Mouse (Mus musculus): ENCODE measurements around the gene Fhit. TPM values are rescaled to one million over a fixed set of nuclear protein-coding genes. Genes with fewer than 3 reads are reported as not detected.

The Fhit gene
- polyA plus RNA-seq, 1 experiment from 2014 or later, result 11.4 TPM

GRCm38 (mm10) chr14:10126536-10126935 is 1035.3 kb downstream of the Fhit start:
- Histone ChIP-seq H3K36me3 (no peaks in the 10 kb centered on the region), H3K4me2 (replicated peaks) (no peak overlapping the region), H3K9me3 (no peaks in the 10 kb centered on the region), H3K9ac (no peak overlapping the region), H3K4me3 (replicated peaks) (no peak overlapping the region), H3K4me1 (replicated peaks) (no peaks in the 10 kb centered on the region), H3K27ac (no peak overlapping the region), H3K27me3 (replicated peaks) (no peaks in the 10 kb centered on the region)
- ATAC-seq, result no peak

- Histone ChIP-seq H3K27me3 (replicated peaks) (no peaks in the 10 kb centered on the region), H3K4me1 (replicated peaks) (no peaks in the 10 kb centered on the region), H3K9me3 (no peaks in the 10 kb centered on the region), H3K4me3 (replicated peaks) (no peak overlapping the region), H3K4me2 (replicated peaks) (no peak overlapping the region), H3K36me3 (no peaks in the 10 kb centered on the region), H3K27ac (no peak overlapping the region), H3K9ac (no peak overlapping the region)
- ATAC-seq, result no peak
- WGBS, result 90% methylated on average over 4 of the region's 4 CpGs
Measured at GRCm38 (mm10) chr14:10122176-10122575, 1039.7 kb downstream of the Fhit start.

- H3K4me3 ChIP-seq (replicated peaks), result no peak overlapping the region
Measured at GRCm38 (mm10) chr14:10096236-10096635, 1065.6 kb downstream of the Fhit start.

GRCm38 (mm10) chr14:10079062-10079461 is 1082.8 kb downstream of the Fhit start:
- no peak overlapping the region for H3K9ac ChIP-seq
- WGBS, result 78% methylated on average over 3 of the region's 3 CpGs

More at GRCm38 (mm10) chr14:10096236-10096635, 1065.6 kb downstream of the Fhit start:
- Histone ChIP-seq H3K9me3 (no peaks in the 10 kb centered on the region), H3K4me1 (replicated peaks) (no peaks in the 10 kb centered on the region), H3K27me3 (replicated peaks) (no peaks in the 10 kb centered on the region), H3K36me3 (no peaks in the 10 kb centered on the region), H3K9ac (no peak overlapping the region), H3K4me2 (replicated peaks) (no peak overlapping the region), H3K27ac (no peak overlapping the region)
- ATAC-seq, result no peak
- 96% methylated on average over 2 of the region's 2 CpGs for WGBS

GRCm38 (mm10) chr14:10049947-10050346 is 1111.9 kb downstream of the Fhit start:
- Histone ChIP-seq H3K27me3 (replicated peaks) (no peaks in the 10 kb centered on the region), H3K9ac (no peak overlapping the region), H3K4me3 (replicated peaks) (no peak overlapping the region), H3K27ac (no peak overlapping the region), H3K4me1 (replicated peaks) (no peaks in the 10 kb centered on the region), H3K4me2 (replicated peaks) (no peak overlapping the region), H3K9me3 (no peaks in the 10 kb centered on the region), H3K36me3 (no peaks in the 10 kb centered on the region)
- no peak for ATAC-seq
- WGBS, result 72% methylated on average over 3 of the region's 3 CpGs

More at GRCm38 (mm10) chr14:10079062-10079461, 1082.8 kb downstream of the Fhit start:
- Histone ChIP-seq H3K9me3 (no peaks in the 10 kb centered on the region), H3K36me3 (no peaks in the 10 kb centered on the region), H3K4me1 (replicated peaks) (no peaks in the 10 kb centered on the region), H3K27me3 (replicated peaks) (no peaks in the 10 kb centered on the region), H3K4me2 (replicated peaks) (no peak overlapping the region), H3K27ac (no peak overlapping the region), H3K4me3 (replicated peaks) (no peak overlapping the region)
- ATAC-seq, result no peak

GRCm38 (mm10) chr14:10047123-10047783 is 1114.6 kb downstream of the Fhit start:
- Histone ChIP-seq H3K4me1 (replicated peaks) (no peaks in the 10 kb centered on the region), H3K36me3 (no peaks in the 10 kb centered on the region), H3K9me3 (no peaks in the 10 kb centered on the region), H3K27me3 (replicated peaks) (no peaks in the 10 kb centered on the region), H3K4me2 (replicated peaks) (no peak overlapping the region), H3K4me3 (replicated peaks) (no peak overlapping the region), H3K27ac (no peak overlapping the region), H3K9ac (no peak overlapping the region)
- no peak for ATAC-seq
- 81% methylated on average over 2 of the region's 2 CpGs for WGBS

GRCm38 (mm10) chr14:10046336-10047122 is 1115.3 kb downstream of the Fhit start:
- Histone ChIP-seq H3K27me3 (replicated peaks) (no peaks in the 10 kb centered on the region), H3K4me3 (replicated peaks) (no peak overlapping the region), H3K9me3 (no peaks in the 10 kb centered on the region), H3K4me1 (replicated peaks) (no peaks in the 10 kb centered on the region), H3K9ac (no peak overlapping the region), H3K36me3 (no peaks in the 10 kb centered on the region), H3K27ac (no peak overlapping the region), H3K4me2 (replicated peaks) (no peak overlapping the region)
- ATAC-seq, result peak; percentile 43; the same call in 1 of the 2 replicates
- WGBS, result 26% methylated on average over 7 of the region's 7 CpGs

GRCm38 (mm10) chr14:10038021-10038420 is 1123.8 kb downstream of the Fhit start:
- no peaks in the 10 kb centered on the region for H3K36me3 ChIP-seq
- H3K9ac ChIP-seq, result no peak overlapping the region
- no peak overlapping the region for H3K27ac ChIP-seq
- no peaks in the 10 kb centered on the region for H3K27me3 ChIP-seq (replicated peaks)
- no peak overlapping the region for H3K4me3 ChIP-seq (replicated peaks)
- ATAC-seq, result no peak
- no peaks in the 10 kb centered on the region for H3K9me3 ChIP-seq
- no peaks in the 10 kb centered on the region for H3K4me1 ChIP-seq (replicated peaks)
- 88% methylated on average over 6 of the region's 6 CpGs for WGBS
- no peak overlapping the region for H3K4me2 ChIP-seq (replicated peaks)

GRCm38 (mm10) chr14:10036685-10037215 is 1125.1 kb downstream of the Fhit start:
- WGBS, result 76% methylated on average over 2 of the region's 2 CpGs

GRCm38 (mm10) chr14:10035682-10036081 is 1126.2 kb downstream of the Fhit start:
- no peak overlapping the region for H3K4me2 ChIP-seq (replicated peaks)
- WGBS, result 52% methylated on average over 3 of the region's 3 CpGs
- H3K27me3 ChIP-seq (replicated peaks), result no peaks in the 10 kb centered on the region
- no peaks in the 10 kb centered on the region for H3K4me1 ChIP-seq (replicated peaks)
- H3K9me3 ChIP-seq, result no peaks in the 10 kb centered on the region
- H3K4me3 ChIP-seq (replicated peaks), result no peak overlapping the region
- no peak for ATAC-seq
- no peak overlapping the region for H3K9ac ChIP-seq
- no peaks in the 10 kb centered on the region for H3K36me3 ChIP-seq
- no peak overlapping the region for H3K27ac ChIP-seq

More at GRCm38 (mm10) chr14:10036685-10037215, 1125.1 kb downstream of the Fhit start:
- Histone ChIP-seq H3K4me1 (replicated peaks) (no peaks in the 10 kb centered on the region), H3K9me3 (no peaks in the 10 kb centered on the region), H3K4me2 (replicated peaks) (no peak overlapping the region), H3K36me3 (no peaks in the 10 kb centered on the region), H3K27ac (no peak overlapping the region), H3K27me3 (replicated peaks) (no peaks in the 10 kb centered on the region), H3K4me3 (replicated peaks) (no peak overlapping the region), H3K9ac (no peak overlapping the region)
- no peak for ATAC-seq

GRCm38 (mm10) chr14:10035270-10035669 is 1126.6 kb downstream of the Fhit start:
- Histone ChIP-seq H3K4me3 (replicated peaks) (no peak overlapping the region), H3K27ac (no peak overlapping the region), H3K9ac (no peak overlapping the region), H3K4me2 (replicated peaks) (no peak overlapping the region), H3K9me3 (no peaks in the 10 kb centered on the region), H3K4me1 (replicated peaks) (no peaks in the 10 kb centered on the region), H3K36me3 (no peaks in the 10 kb centered on the region), H3K27me3 (replicated peaks) (no peaks in the 10 kb centered on the region)
- ATAC-seq, result no peak
- 65% methylated on average over 2 of the region's 2 CpGs for WGBS

- no peaks in the 10 kb centered on the region for H3K4me1 ChIP-seq (replicated peaks)
- WGBS, result 91% methylated on average over 2 of the region's 2 CpGs
- H3K27ac ChIP-seq, result no peak overlapping the region
- H3K9me3 ChIP-seq, result no peaks in the 10 kb centered on the region
- H3K27me3 ChIP-seq (replicated peaks), result no peaks in the 10 kb centered on the region
- H3K4me2 ChIP-seq (replicated peaks), result no peak overlapping the region
- H3K9ac ChIP-seq, result no peak overlapping the region
- ATAC-seq, result no peak
- H3K36me3 ChIP-seq, result no peaks in the 10 kb centered on the region
- no peak overlapping the region for H3K4me3 ChIP-seq (replicated peaks)
Measured at GRCm38 (mm10) chr14:10023382-10023781, 1138.5 kb downstream of the Fhit start.

Measured in intestine, embryonic 15.5 days (tissue).